Mouse (Mus musculus) adrenal gland, adult 8-10 months (tissue): ENCODE results near the gene Zfp446. TPM values are rescaled to one million over a fixed set of nuclear protein-coding genes. Genes with fewer than 3 reads are reported as not detected.
"Not testable (repeated sequence)": the region's sequence is repeated elsewhere in the genome, so short reads cannot be mapped to it uniquely, and the experiment has no call there.

ENCODE experiments used
- DNase-seq: peaks from one replicate; pipeline ENCODE4 v3.0.0; 2022
- total RNA-seq, 4 experiments: library from RNA; stranded (reverse); gene quantifications; 2 replicates each; pipeline ENCODE4 v1.2.4; 2022

The Zfp446 gene
- total RNA-seq: 10 to 100 TPM in 2 of 4 experiments, 1 to 10 TPM in 2; 6.9 to 12.6 (median 10.1) TPM

- DNase-seq: peak; percentile 99
Measured at GRCm38 (mm10) chr7:12977682-12978389, at the start of gene Zfp446. Zfp446 (plus strand) TSS chr7:12977848.

- DNase-seq: no peak
Measured at GRCm38 (mm10) chr7:12933615-12934140, 44.0 kb upstream of the Zfp446 start.

GRCm38 (mm10) chr7:12934808-12935207 lies 42.8 kb upstream of the Zfp446 start:
- DNase-seq: no peak

GRCm38 (mm10) chr7:12937254-12937803 lies 40.3 kb upstream of the Zfp446 start:
- DNase-seq: not testable (repeated sequence)

- no peak for DNase-seq
Measured at GRCm38 (mm10) chr7:12940599-12940998, 37.0 kb upstream of the Zfp446 start.

GRCm38 (mm10) chr7:12943488-12943887 lies 34.2 kb upstream of the Zfp446 start:
- DNase-seq: no peak

- peak; percentile 97 for DNase-seq
Measured at GRCm38 (mm10) chr7:12949032-12949871, 28.4 kb upstream of the Zfp446 start.

- no peak for DNase-seq
Measured at GRCm38 (mm10) chr7:12949872-12950229, 27.8 kb upstream of the Zfp446 start.

GRCm38 (mm10) chr7:12954896-12955295 lies 22.8 kb upstream of the Zfp446 start:
- no peak for DNase-seq

GRCm38 (mm10) chr7:12957511-12957910 lies 20.1 kb upstream of the Zfp446 start:
- DNase-seq: no peak

- no peak for DNase-seq
Measured at GRCm38 (mm10) chr7:12958948-12959347, 18.7 kb upstream of the Zfp446 start.

- DNase-seq: no peak
Measured at GRCm38 (mm10) chr7:12959718-12960117, 17.9 kb upstream of the Zfp446 start.

- peak; percentile 33 for DNase-seq
Measured at GRCm38 (mm10) chr7:12961511-12962141, 16.0 kb upstream of the Zfp446 start.

- peak; percentile 93 for DNase-seq
Measured at GRCm38 (mm10) chr7:12965678-12966091, 12.0 kb upstream of the Zfp446 start, which contains the start of gene Zfp324. Zfp324 (plus strand) TSS chr7:12965838.

- peak; percentile 42 for DNase-seq
Measured at GRCm38 (mm10) chr7:12966104-12966845, 11.4 kb upstream of the Zfp446 start.

GRCm38 (mm10) chr7:12970906-12971305 lies 6.7 kb upstream of the Zfp446 start:
- DNase-seq: no peak

GRCm38 (mm10) chr7:12978931-12979722 lies 1.5 kb downstream of the Zfp446 start:
- no peak for DNase-seq

GRCm38 (mm10) chr7:12979776-12980175 lies 2.1 kb downstream of the Zfp446 start:
- no peak for DNase-seq

GRCm38 (mm10) chr7:12980291-12980690 lies 2.6 kb downstream of the Zfp446 start:
- DNase-seq: no peak

- no peak for DNase-seq
Measured at GRCm38 (mm10) chr7:12985724-12986123, 8.1 kb downstream of the Zfp446 start.

- no peak for DNase-seq
Measured at GRCm38 (mm10) chr7:12986906-12987305, 9.3 kb downstream of the Zfp446 start.
